In genomic region chr19:46862556-46862955, GRCm38 (mm10) we compare ENCODE assay signal across 25 mouse cellular contexts.
A peak's percentile ranks its signal among the peaks of the same experiment; 100 is the strongest.
DNase-seq lines count a peak whose midpoint lies in the region; ATAC-seq and TF ChIP-seq lines count a peak whose summit lies in the region.
"Had no signal": no experiment of that assay in that cellular context is flagged by ENCODE, and none has a peak within 500 bp of the region (broad histone marks: within the 10 kb centered on the region; RNA-seq: fewer than 3 reads in every experiment).

No protein-coding gene starts in this region.

- peak overlapping the region; percentile 16; the same call in 1 of the 2 replicates for H3K27ac ChIP-seq in intestine, embryonic 14.5 days (ENCODE audit: low read depth)
- H3K27ac ChIP-seq in intestine, embryonic 16.5 days (ENCODE audit: low read length), result no peak overlapping the region
- peak overlapping the region; percentile 84 for H3K27ac ChIP-seq in MEL (ENCODE audit: control insufficient read depth, low read depth, low read length)
- peak overlapping the region; percentile 68 for H3K27ac ChIP-seq in liver, embryonic 12.5 days
- H3K27ac ChIP-seq in macrophage, result peak overlapping the region; percentile 54; the same call in 1 of the 2 replicates
- H3K27ac ChIP-seq in hindbrain, embryonic 12.5 days, result no peak overlapping the region
- H3K27ac ChIP-seq in heart, embryonic 10.5 days, result no peak overlapping the region
- H3K27ac ChIP-seq: forebrain, embryonic 12.5 days; hindbrain, embryonic 14.5 days; layer of hippocampus, adult 2 months; midbrain, embryonic 13.5 days had no signal

- H3K4me3 ChIP-seq in intestine, embryonic 14.5 days (ENCODE audit: low read depth, low read length), result no peak overlapping the region
- no peak overlapping the region for H3K4me3 ChIP-seq in intestine, embryonic 16.5 days (ENCODE audit: low read length)
- H3K4me3 ChIP-seq in MEL (ENCODE audit: control insufficient read depth in 1 of 2, insufficient read depth in 1 of 2, low read depth in 2 of 2, low read length in 2 of 2) (no peak overlapping the region), macrophage (ENCODE audit: inconsistent target) (no peak overlapping the region)
- H3K4me3 ChIP-seq in liver, embryonic 12.5 days, result no peak overlapping the region
- no peak overlapping the region for H3K4me3 ChIP-seq in hindbrain, embryonic 12.5 days
- no peak overlapping the region for H3K4me3 ChIP-seq in heart, embryonic 10.5 days
- H3K4me3 ChIP-seq: forebrain, embryonic 12.5 days; layer of hippocampus, adult 2 months; midbrain, embryonic 13.5 days had no signal

- TF ChIP-seq CTCF in MEL (IDR thresholded peaks at IDR 0.05 in 2 of 3, conservative IDR thresholded peaks at IDR 0.05 in 1 of 3; ENCODE audit: control insufficient read depth in 1 of 3, insufficient read depth in 1 of 3, low read depth in 2 of 3, low read length in 3 of 3, poor library complexity in 1 of 3, severe bottlenecking in 1 of 3), result no peak

- WGBS in intestine, embryonic 14.5 days, result 8% methylated on average over 3 of the region's 3 CpGs
- WGBS in intestine, embryonic 16.5 days, result 23% methylated on average over 3 of the region's 3 CpGs
- 17% methylated on average over 3 of the region's 3 CpGs for WGBS in liver, embryonic 12.5 days (ENCODE audit: insufficient replicate concordance)
- WGBS in macrophage (ENCODE audit: missing documents), result 28% methylated on average over 3 of the region's 3 CpGs
- WGBS in hindbrain, embryonic 12.5 days, result 75% methylated on average over 3 of the region's 3 CpGs
- WGBS in heart, embryonic 10.5 days, result 43% methylated on average over 3 of the region's 3 CpGs

- H3K4me2 ChIP-seq in intestine, embryonic 14.5 days (ENCODE audit: low read length), result no peak overlapping the region
- no peak overlapping the region for H3K4me2 ChIP-seq in intestine, embryonic 16.5 days (ENCODE audit: low read depth, low read length)
- H3K4me2 ChIP-seq in liver, embryonic 12.5 days, result peak overlapping the region; percentile 57
- no peak overlapping the region for H3K4me2 ChIP-seq in hindbrain, embryonic 12.5 days (replicated peaks)
- H3K4me2 ChIP-seq: forebrain, embryonic 12.5 days; heart, embryonic 11.5 days; hindbrain, embryonic 14.5 days; midbrain, embryonic 13.5 days had no signal

- ATAC-seq in intestine, embryonic 14.5 days (replicated peaks; ENCODE audit: low FRiP score, low TSS enrichment, low read depth), result no peak
- ATAC-seq in intestine, embryonic 16.5 days, result no peak
- no peak for ATAC-seq in liver, embryonic 12.5 days
- ATAC-seq in hindbrain, embryonic 12.5 days (ENCODE audit: low FRiP score), result no peak
- ATAC-seq: forebrain, postnatal 0 days; midbrain, embryonic 13.5 days had no signal

- H3K36me3 ChIP-seq in intestine, embryonic 14.5 days (ENCODE audit: control insufficient read depth, insufficient read depth, low read length), result no peaks in the 10 kb centered on the region
- no peaks in the 10 kb centered on the region for H3K36me3 ChIP-seq in intestine, embryonic 16.5 days (ENCODE audit: control insufficient read depth, insufficient read depth, low read length)
- H3K36me3 ChIP-seq in MEL (ENCODE audit: control insufficient read depth in 1 of 2, insufficient read depth in 2 of 2, low read length in 2 of 2) (peaks cover 0 to 34% of the 10 kb centered on the region in 2 experiments; a peak in 2 of 4 replicates), macrophage (ENCODE audit: inconsistent target) (no peaks in the 10 kb centered on the region)
- no peaks in the 10 kb centered on the region for H3K36me3 ChIP-seq in liver, embryonic 12.5 days
- H3K36me3 ChIP-seq in hindbrain, embryonic 12.5 days, result 0 out of 2 replicates have a peak, but pooled peaks cover 3% of the 10 kb centered on the region
- no peaks in the 10 kb centered on the region for H3K36me3 ChIP-seq in heart, embryonic 10.5 days
- H3K36me3 ChIP-seq: forebrain, embryonic 12.5 days; midbrain, embryonic 13.5 days had no signal

- H3K9ac ChIP-seq in intestine, embryonic 14.5 days (ENCODE audit: low read length), result no peak overlapping the region
- H3K9ac ChIP-seq in intestine, embryonic 16.5 days (ENCODE audit: low read depth, low read length), result no peak overlapping the region
- peak overlapping the region; percentile 59 for H3K9ac ChIP-seq in MEL (ENCODE audit: control insufficient read depth, low read depth, low read length, poor library complexity, severe bottlenecking)
- H3K9ac ChIP-seq in liver, embryonic 12.5 days, result 0 out of 2 replicates have a peak overlapping the region, but pooled peaks have one; percentile 13
- H3K9ac ChIP-seq in hindbrain, embryonic 12.5 days, result no peak overlapping the region
- H3K9ac ChIP-seq: forebrain, embryonic 12.5 days; forebrain, postnatal 0 days; hindbrain, embryonic 14.5 days; midbrain, embryonic 13.5 days had no signal

- H3K27me3 ChIP-seq in intestine, embryonic 14.5 days (replicated peaks; ENCODE audit: control insufficient read depth, insufficient read depth, low read length), result no peaks in the 10 kb centered on the region
- no peaks in the 10 kb centered on the region for H3K27me3 ChIP-seq in intestine, embryonic 16.5 days (replicated peaks; ENCODE audit: control insufficient read depth, insufficient read depth, low read length)
- H3K27me3 ChIP-seq in MEL (ENCODE audit: control insufficient read depth in 1 of 2, insufficient read depth in 2 of 2, low read length in 2 of 2), result no peaks in the 10 kb centered on the region
- 0 out of 2 replicates have a peak, but pooled peaks cover 4% of the 10 kb centered on the region for H3K27me3 ChIP-seq in liver, embryonic 12.5 days (replicated peaks)
- no peaks in the 10 kb centered on the region for H3K27me3 ChIP-seq in hindbrain, embryonic 12.5 days
- H3K27me3 ChIP-seq in heart, embryonic 10.5 days (ENCODE audit: insufficient read depth, poor library complexity, severe bottlenecking), result 0 out of 2 replicates have a peak, but pooled peaks cover 7% of the 10 kb centered on the region
- H3K27me3 ChIP-seq: forebrain, embryonic 12.5 days; midbrain, embryonic 13.5 days had no signal

- H3K79me2 ChIP-seq in MEL (ENCODE audit: control insufficient read depth, insufficient read depth, low read length, poor library complexity) (no peaks in the 10 kb centered on the region), macrophage (ENCODE audit: inconsistent target) (no peaks in the 10 kb centered on the region)

- H3K4me1 ChIP-seq in intestine, embryonic 14.5 days (replicated peaks; ENCODE audit: control insufficient read depth, insufficient read depth, low read length), result peaks cover 27% of the 10 kb centered on the region
- H3K4me1 ChIP-seq in intestine, embryonic 16.5 days (ENCODE audit: control insufficient read depth, insufficient read depth, low read length), result peaks cover 5% of the 10 kb centered on the region; the same call in 1 of the 2 replicates
- H3K4me1 ChIP-seq in MEL (ENCODE audit: control insufficient read depth in 1 of 2, insufficient read depth in 2 of 2, low read length in 2 of 2), result peaks cover 20 to 38% of the 10 kb centered on the region in 2 experiments
- peaks cover 63% of the 10 kb centered on the region for H3K4me1 ChIP-seq in liver, embryonic 12.5 days
- H3K4me1 ChIP-seq in hindbrain, embryonic 12.5 days, result peaks cover 3% of the 10 kb centered on the region; the same call in 1 of the 2 replicates
- peaks cover 39% of the 10 kb centered on the region for H3K4me1 ChIP-seq in heart, embryonic 10.5 days

- no peaks in the 10 kb centered on the region for H3K9me3 ChIP-seq in intestine, embryonic 14.5 days (ENCODE audit: control insufficient read depth, low read length)
- H3K9me3 ChIP-seq in intestine, embryonic 16.5 days (ENCODE audit: control insufficient read depth, low read length), result no peaks in the 10 kb centered on the region
- H3K9me3 ChIP-seq in MEL (replicated peaks; ENCODE audit: insufficient read depth, low read length), result no peaks in the 10 kb centered on the region
- H3K9me3 ChIP-seq in liver, embryonic 12.5 days (replicated peaks), result no peaks in the 10 kb centered on the region
- no peaks in the 10 kb centered on the region for H3K9me3 ChIP-seq in hindbrain, embryonic 12.5 days (replicated peaks)
- H3K9me3 ChIP-seq in heart, embryonic 10.5 days, result no peaks in the 10 kb centered on the region
- H3K9me3 ChIP-seq: forebrain, embryonic 12.5 days; midbrain, embryonic 13.5 days had no signal

- no peak for TF ChIP-seq POLR2A in MEL (IDR thresholded peaks at IDR 0.05; ENCODE audit: control insufficient read depth in 1 of 2, insufficient read depth in 1 of 2, low read depth in 1 of 2, low read length in 2 of 2, poor library complexity in 1 of 2)

- no peak for DNase-seq in intestine, embryonic 14.5 days (ENCODE audit: low spot score)
- DNase-seq in MEL (ENCODE audit: low read depth, low spot score), result peak; percentile 59
- DNase-seq in heart, embryonic 10.5 days (ENCODE audit: low spot score), result no peak
- DNase-seq in layer of hippocampus, postnatal 25 days (ENCODE audit: extremely low spot score in 1 of 2, low spot score in 1 of 2), result no peak
- DNase-seq: adrenal gland, postnatal 25 days; forebrain, postnatal 0 days; gastrocnemius, postnatal 10 days; heart, postnatal 36 days; kidney, adult 2 months; kidney, postnatal 36 days; layer of hippocampus, postnatal 36 days; lung, adult 2 months; lung, postnatal 4 days; spleen, adult 18-20 months; thymus, adult 2 months; thymus, postnatal 36 days had no signal

- peak in 1 of 2 experiments; percentile 11; a peak in 1 of 4 replicates for TF ChIP-seq EP300 in MEL (IDR thresholded peaks at IDR 0.05; ENCODE audit: low read depth in 1 of 2, low read length in 2 of 2)

- TF ChIP-seq RAD21 in MEL (IDR thresholded peaks at IDR 0.05; ENCODE audit: low read depth, low read length), result no peak; the same call in 1 of the 2 replicates

TF ChIP-seq in MEL, 35 proteins besides CTCF, POLR2A, EP300 and RAD21:
- TF ChIP-seq SIN3A (IDR thresholded peaks at IDR 0.05; ENCODE audit: low read length) (peak; percentile 18; the same call in 1 of the 2 replicates), ETS1 (IDR thresholded peaks at IDR 0.05; ENCODE audit: low read depth, low read length) (peak; percentile 36; the same call in 1 of the 2 replicates), USF1 (IDR thresholded peaks at IDR 0.05; ENCODE audit: low read depth, low read length) (0 out of 2 replicates have a peak, but pooled peaks have one; percentile 12), MXI1 (IDR thresholded peaks at IDR 0.05; ENCODE audit: low read depth, low read length) (0 out of 2 replicates have a peak, but pooled peaks have one; percentile 14), POLR2AphosphoS5 (IDR thresholded peaks at IDR 0.05; ENCODE audit: borderline replicate concordance, low read depth, low read length) (no peak), TCF12 (IDR thresholded peaks at IDR 0.05; ENCODE audit: low read depth, low read length) (peak; percentile 21; the same call in 1 of the 2 replicates)
TF ChIP-seq in MEL: peak in this region for 5.

Comparison
In these comparisons a context has a peak if more than half of its experiments do, and no peak if none do; other contexts are left out.
1. H3K27ac ChIP-seq: peak in intestine, embryonic 14.5 days (single experiment), MEL (single experiment), liver, embryonic 12.5 days (single experiment) and macrophage (single experiment); none in intestine, embryonic 16.5 days (single experiment), hindbrain, embryonic 12.5 days (single experiment) and heart, embryonic 10.5 days (single experiment).
2. H3K9ac ChIP-seq: peak in MEL (single experiment) and liver, embryonic 12.5 days (single experiment); none in intestine, embryonic 14.5 days (single experiment), intestine, embryonic 16.5 days (single experiment) and hindbrain, embryonic 12.5 days (single experiment).